Mouse (Mus musculus): ENCODE measurements around the gene Mvb12a. TPM values are rescaled to one million over a fixed set of nuclear protein-coding genes. Genes with fewer than 3 reads are reported as not detected.

Mvb12a gene
- polyA plus RNA-seq, 1 experiment from 2014 or later, result 60.7 TPM

DNA sequence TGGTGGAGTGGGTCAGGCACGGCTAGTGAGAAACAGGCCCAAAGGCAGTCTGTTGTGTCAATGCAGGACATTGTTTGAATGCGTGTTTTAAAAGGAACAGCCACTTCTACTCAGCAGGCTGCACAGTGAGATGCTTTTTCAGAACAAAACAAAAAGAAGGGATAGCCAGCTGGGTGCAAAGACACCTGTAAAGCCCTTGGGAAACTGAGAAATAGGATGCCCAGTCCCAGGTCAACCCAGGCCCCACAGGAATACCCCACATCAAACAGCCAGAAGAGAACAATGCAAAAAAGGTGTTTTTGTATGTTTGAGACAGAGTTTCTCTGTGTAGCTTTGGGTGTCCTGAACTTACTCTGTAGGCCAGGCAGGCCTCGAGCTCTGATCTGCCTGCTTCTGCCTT lies 46.0 kb downstream of the Mvb12a start:
- Histone ChIP-seq H3K27me3 (no peaks in the 10 kb centered on the region), H3K4me3 (no peak overlapping the region), H3K36me3 (peaks cover 36% of the 10 kb centered on the region), H3K4me2 (no peak overlapping the region), H3K9me3 (no peaks in the 10 kb centered on the region), H3K9ac (no peak overlapping the region), H3K27ac (replicated peaks) (no peak overlapping the region), H3K4me1 (replicated peaks) (peaks cover 25% of the 10 kb centered on the region)
- 66% methylated on average over 3 of the region's 3 CpGs for WGBS
- ATAC-seq (ENCODE audit: low read depth), result no peak

DNA sequence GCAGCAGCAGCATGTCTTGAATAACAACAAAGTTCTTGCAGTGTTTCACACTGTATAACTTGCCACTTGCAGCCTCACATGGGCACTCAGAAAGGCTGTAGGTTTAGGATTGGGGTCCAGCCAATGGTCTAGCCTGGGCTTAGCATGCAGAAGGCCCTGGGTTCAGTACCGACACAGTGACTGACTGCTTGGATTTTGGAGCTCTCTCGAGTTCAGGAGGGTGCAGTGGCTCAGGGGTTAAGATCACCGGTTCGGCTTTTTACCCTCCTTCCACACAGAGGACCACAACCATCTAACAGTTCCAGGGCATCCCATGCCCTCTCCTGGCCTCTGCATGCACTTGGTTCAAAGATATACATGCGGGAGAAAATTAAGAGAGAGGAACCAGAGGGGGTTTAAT lies 48.3 kb downstream of the Mvb12a start:
- H3K9ac ChIP-seq, result peak overlapping the region; percentile 92
- H3K9me3 ChIP-seq, result no peaks in the 10 kb centered on the region
- H3K36me3 ChIP-seq, result peaks cover 20% of the 10 kb centered on the region
- H3K4me1 ChIP-seq (replicated peaks), result peaks cover 35% of the 10 kb centered on the region
- peak overlapping the region; percentile 68 for H3K4me3 ChIP-seq
- peak overlapping the region; percentile 92 for H3K4me2 ChIP-seq
- 27% methylated on average over 5 of the region's 5 CpGs for WGBS
- peak overlapping the region; percentile 98 for H3K27ac ChIP-seq (replicated peaks)
- ATAC-seq (ENCODE audit: low read depth), result no peak
- H3K27me3 ChIP-seq, result no peaks in the 10 kb centered on the region

DNA sequence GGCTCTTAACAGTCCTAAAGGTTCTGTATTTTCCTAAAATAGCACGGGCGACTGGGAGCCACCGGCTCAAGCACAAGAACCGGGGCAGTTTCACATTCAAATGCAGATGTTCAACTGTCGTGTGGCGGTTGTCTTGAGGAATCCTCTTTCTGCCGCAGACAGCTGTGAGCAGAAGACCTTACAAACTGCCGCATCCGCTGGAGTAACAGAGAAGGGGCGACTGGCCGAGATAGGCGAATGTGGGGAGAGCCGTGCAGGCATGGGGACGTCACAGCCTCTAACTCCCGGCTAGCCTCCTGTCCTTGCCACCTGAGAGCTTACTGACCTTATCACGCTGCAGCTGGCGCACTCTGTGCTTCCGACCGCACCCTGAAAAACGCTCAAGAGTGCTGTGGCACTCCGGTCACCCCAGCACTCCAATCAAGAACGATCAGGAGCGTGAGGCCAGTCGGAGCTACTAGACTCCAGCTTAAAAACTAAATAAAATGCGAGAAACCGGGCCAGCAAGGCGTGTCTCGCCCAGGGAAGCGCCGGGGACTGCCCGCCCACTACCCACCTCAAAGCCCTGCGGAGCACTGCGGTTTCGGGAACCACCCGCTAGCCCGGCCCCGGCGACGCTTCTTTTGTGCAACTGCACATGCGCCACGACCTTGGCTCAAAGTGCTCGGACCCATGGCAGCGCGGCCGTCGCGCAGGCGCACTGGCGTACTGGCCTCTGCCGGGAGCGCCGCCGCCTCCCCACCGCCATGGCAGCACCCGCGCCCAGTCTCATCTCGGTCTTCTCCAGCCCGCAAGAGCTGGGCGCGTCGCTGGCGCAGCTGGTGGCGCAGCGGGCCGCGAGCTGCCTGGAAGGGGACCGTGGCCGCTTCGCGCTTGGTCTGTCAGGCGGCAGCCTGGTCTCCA lies 49.0 kb downstream of the Mvb12a start, which contains the start of gene Pgls:
TSS of gene Pgls (plus strand) at position 706 of the 903 bp plus-strand sequence.
- H3K36me3 ChIP-seq, result peaks cover 13% of the 10 kb centered on the region
- peaks cover 41% of the 10 kb centered on the region for H3K4me1 ChIP-seq (replicated peaks)
- under 1% methylated on average over 71 of the region's 71 CpGs for WGBS
- peak within 1 kb of the TSS; percentile 92 for H3K4me2 ChIP-seq
- H3K9me3 ChIP-seq, result no peaks in the 10 kb centered on the region
- H3K27me3 ChIP-seq, result no peaks in the 10 kb centered on the region
- peak within 1 kb of the TSS; percentile 98 for H3K27ac ChIP-seq (replicated peaks)
- H3K9ac ChIP-seq, result peak within 1 kb of the TSS; percentile 92
- ATAC-seq (ENCODE audit: low read depth), result peak; percentile 89
- H3K4me3 ChIP-seq, result peak within 1 kb of the TSS; percentile 68

DNA sequence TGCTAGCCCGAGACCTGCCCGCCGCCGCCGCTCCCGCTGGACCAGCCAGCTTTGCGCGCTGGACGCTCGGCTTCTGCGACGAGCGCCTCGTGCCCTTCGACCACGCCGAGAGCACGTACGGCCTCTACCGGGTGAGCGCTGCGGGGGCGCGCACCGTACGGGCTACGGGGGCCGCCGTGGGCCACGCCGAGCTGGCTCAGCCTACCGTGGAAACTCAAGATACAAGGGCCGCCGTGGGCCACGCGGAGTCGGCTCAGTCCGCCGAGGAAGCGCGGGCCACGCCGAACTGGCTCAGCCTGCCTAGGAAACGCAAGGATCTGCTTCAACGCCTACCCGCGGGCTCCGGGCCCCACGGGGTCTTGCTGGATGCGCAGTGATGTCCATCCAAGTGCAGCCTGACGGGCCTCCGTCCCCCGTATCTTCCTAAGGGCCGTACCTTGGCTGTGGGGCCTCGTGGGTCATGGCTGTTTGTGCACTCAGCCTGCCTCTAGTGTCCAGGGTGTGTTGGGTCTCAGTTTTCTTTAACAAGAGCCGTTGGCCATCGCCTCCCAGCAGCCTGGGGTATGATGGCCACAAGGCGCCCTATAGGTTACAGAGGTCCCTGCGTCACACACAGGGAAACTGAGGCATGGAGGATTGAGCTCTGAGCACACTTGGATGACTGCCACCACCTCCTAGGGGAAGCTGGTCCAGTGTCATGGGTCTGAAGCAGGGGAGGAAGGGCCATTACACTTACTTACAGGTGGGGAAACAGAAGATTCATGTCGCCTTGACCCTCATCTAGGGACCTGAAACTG lies 49.9 kb downstream of the Mvb12a start:
- peak overlapping the region; percentile 98 for H3K27ac ChIP-seq (replicated peaks)
- H3K36me3 ChIP-seq, result peaks cover 6% of the 10 kb centered on the region
- WGBS, result 5% methylated on average over 59 of the region's 60 CpGs
- H3K27me3 ChIP-seq, result no peaks in the 10 kb centered on the region
- peak overlapping the region; percentile 68 for H3K4me3 ChIP-seq
- no peaks in the 10 kb centered on the region for H3K9me3 ChIP-seq
- ATAC-seq (ENCODE audit: low read depth), result peak; percentile 72
- peak overlapping the region; percentile 92 for H3K4me2 ChIP-seq
- peak overlapping the region; percentile 92 for H3K9ac ChIP-seq
- H3K4me1 ChIP-seq (replicated peaks), result peaks cover 41% of the 10 kb centered on the region

DNA sequence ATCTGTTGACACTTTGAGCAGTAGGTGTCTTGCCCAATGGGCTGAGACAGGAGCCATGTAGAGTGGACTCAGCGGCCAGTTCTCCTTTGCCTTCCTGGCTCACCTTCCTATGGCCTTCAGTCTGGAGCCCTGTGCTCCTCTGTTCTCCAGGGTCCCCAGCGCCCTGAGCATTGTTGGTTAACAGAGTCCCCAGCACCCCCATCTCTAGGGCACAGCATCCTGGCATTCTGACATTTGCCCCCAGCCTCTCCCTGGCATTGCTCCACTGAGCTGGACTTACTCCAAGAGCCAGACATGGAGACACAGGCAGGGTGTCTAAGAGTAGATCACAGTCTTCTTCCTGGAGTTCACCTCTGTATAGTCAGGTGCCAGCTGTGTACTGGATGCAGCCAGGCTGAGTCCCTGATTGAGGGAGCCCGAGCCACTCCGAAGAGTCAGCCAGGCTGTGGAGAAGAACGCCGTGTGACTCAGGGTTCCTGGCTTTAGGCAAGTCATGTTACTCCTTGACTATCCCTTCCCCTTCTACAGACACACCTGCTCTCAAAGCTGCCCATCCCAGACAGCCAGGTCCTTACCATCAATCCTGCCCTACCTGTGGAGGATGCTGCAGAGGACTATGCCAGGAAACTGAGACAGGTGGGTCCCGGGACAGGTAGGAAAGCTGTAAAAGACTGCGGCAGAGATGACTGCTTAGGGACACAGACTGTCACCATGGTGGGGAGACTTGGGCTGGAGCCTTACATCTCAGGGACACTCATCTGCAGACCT lies 51.0 kb downstream of the Mvb12a start:
- peak overlapping the region; percentile 92 for H3K4me2 ChIP-seq
- H3K27ac ChIP-seq (replicated peaks), result no peak overlapping the region
- peak overlapping the region; percentile 27; the same call in 1 of the 2 replicates for H3K9ac ChIP-seq
- peaks cover 41% of the 10 kb centered on the region for H3K4me1 ChIP-seq (replicated peaks)
- H3K4me3 ChIP-seq, result no peak overlapping the region
- WGBS, result 95% methylated on average over 8 of the region's 8 CpGs
- ATAC-seq (ENCODE audit: low read depth), result no peak
- peaks cover 6% of the 10 kb centered on the region for H3K36me3 ChIP-seq
- no peaks in the 10 kb centered on the region for H3K27me3 ChIP-seq
- no peaks in the 10 kb centered on the region for H3K9me3 ChIP-seq

DNA sequence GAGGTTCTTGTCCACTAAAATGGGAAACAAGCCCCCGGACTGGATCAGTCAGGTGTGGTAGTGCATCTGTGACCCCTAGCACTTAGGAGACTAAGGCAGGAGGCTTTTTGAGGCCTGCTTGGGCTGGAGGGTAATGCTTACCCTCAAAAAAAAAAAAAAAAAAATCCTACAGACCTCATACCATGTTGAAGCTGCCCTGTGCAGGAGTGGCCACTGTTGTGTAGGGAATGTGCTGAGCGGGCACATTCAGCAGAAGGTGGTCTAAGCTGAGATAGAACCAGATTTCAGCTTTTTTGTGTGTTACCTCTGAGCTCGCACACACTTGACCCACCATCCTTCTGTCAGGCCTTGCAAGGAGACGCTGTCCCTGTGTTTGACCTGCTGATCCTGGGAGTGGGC lies 51.6 kb downstream of the Mvb12a start:
- H3K27me3 ChIP-seq, result peaks cover under 1% of the 10 kb centered on the region; the same call in 1 of the 2 replicates
- no peak overlapping the region for H3K27ac ChIP-seq (replicated peaks)
- ATAC-seq (ENCODE audit: low read depth), result no peak
- no peak overlapping the region for H3K4me2 ChIP-seq
- peaks cover 41% of the 10 kb centered on the region for H3K4me1 ChIP-seq (replicated peaks)
- H3K36me3 ChIP-seq, result peaks cover 11% of the 10 kb centered on the region
- 96% methylated on average over 4 of the region's 4 CpGs for WGBS
- no peak overlapping the region for H3K4me3 ChIP-seq
- H3K9ac ChIP-seq, result no peak overlapping the region
- H3K9me3 ChIP-seq, result no peaks in the 10 kb centered on the region

DNA sequence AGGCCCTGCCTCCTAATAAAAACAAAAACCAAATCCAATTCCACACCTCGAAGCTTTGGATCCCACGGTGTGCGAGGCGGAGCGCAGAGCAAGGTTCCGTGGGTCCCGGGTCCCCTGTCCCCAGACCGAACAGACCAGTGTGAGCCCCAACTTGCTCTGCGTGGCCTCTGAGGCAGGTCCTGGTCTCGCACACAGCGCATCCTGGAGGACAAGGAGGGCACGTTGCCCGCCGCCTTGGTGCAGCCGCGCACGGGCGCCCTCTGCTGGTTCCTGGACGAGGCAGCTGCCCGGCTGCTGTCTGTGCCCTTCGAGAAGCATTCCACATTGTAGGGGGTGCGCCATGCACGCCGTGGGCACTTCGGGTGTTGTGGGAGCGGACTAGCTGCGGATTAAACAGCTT lies 53.1 kb downstream of the Mvb12a start:
- H3K4me2 ChIP-seq, result 0 out of 2 replicates have a peak overlapping the region, but pooled peaks have one; percentile 6
- no peak overlapping the region for H3K27ac ChIP-seq (replicated peaks)
- 7% methylated on average over 27 of the region's 27 CpGs for WGBS
- ATAC-seq (ENCODE audit: low read depth), result peak; percentile 1; the same call in 1 of the 2 replicates
- peaks cover 16% of the 10 kb centered on the region for H3K27me3 ChIP-seq
- H3K9me3 ChIP-seq, result no peaks in the 10 kb centered on the region
- H3K9ac ChIP-seq, result 0 out of 2 replicates have a peak overlapping the region, but pooled peaks have one; percentile 41
- H3K36me3 ChIP-seq, result peaks cover 21% of the 10 kb centered on the region
- H3K4me1 ChIP-seq (replicated peaks), result peaks cover 36% of the 10 kb centered on the region
- no peak overlapping the region for H3K4me3 ChIP-seq

DNA sequence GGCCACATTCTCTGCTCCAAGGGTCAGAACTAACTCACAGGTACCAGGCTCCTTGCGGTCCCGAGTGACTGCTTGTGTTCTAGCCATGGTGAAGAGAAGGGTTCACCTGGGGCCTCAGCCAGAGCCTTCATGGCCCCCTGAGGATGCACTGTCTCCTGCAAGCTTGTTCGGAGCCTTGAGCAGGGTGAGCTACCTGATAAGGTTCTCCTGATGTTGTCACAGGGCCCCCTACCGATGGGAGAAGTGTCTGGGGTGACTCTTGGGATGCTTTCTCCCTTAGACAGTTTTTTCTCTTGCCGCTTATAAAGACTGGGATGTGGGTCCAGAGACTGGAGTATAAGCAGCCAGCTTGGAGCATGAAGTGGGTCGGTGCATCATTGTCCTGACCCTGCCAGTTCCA lies 53.7 kb downstream of the Mvb12a start:
- H3K4me3 ChIP-seq, result no peak overlapping the region
- no peak for ATAC-seq (ENCODE audit: low read depth)
- peaks cover 21% of the 10 kb centered on the region for H3K36me3 ChIP-seq
- 0 out of 2 replicates have a peak overlapping the region, but pooled peaks have one; percentile 41 for H3K9ac ChIP-seq
- H3K27me3 ChIP-seq, result peaks cover 21% of the 10 kb centered on the region
- 50% methylated on average over 6 of the region's 6 CpGs for WGBS
- no peak overlapping the region for H3K4me2 ChIP-seq
- no peak overlapping the region for H3K27ac ChIP-seq (replicated peaks)
- H3K9me3 ChIP-seq, result no peaks in the 10 kb centered on the region
- H3K4me1 ChIP-seq (replicated peaks), result peaks cover 30% of the 10 kb centered on the region

DNA sequence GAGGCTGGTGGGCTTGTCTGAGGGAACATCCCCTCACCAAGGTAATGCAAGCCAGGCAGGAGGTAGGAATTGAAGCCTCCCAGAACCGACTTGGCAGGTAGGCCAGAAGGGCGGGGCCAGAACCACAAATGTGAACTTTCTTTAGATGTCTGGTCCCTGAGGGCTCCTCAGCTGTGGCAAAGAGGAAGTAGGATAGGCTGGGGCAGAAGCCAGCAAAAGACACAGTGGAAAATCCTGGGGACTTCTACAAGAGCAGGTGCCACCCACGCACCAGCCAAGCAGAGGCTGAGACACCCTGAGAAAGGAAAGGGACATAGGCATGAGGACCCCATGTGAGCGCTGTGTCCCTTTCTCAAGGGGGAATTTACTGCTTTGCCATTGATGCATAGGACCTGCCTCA lies 54.1 kb downstream of the Mvb12a start:
- WGBS, result 82% methylated on average over 4 of the region's 4 CpGs
- no peak overlapping the region for H3K27ac ChIP-seq (replicated peaks)
- no peak overlapping the region for H3K4me2 ChIP-seq
- ATAC-seq (ENCODE audit: low read depth), result no peak
- no peaks in the 10 kb centered on the region for H3K9me3 ChIP-seq
- no peak overlapping the region for H3K4me3 ChIP-seq
- H3K4me1 ChIP-seq (replicated peaks), result peaks cover 30% of the 10 kb centered on the region
- H3K36me3 ChIP-seq, result peaks cover 21% of the 10 kb centered on the region
- H3K27me3 ChIP-seq, result peaks cover 25% of the 10 kb centered on the region
- no peak overlapping the region for H3K9ac ChIP-seq

DNA sequence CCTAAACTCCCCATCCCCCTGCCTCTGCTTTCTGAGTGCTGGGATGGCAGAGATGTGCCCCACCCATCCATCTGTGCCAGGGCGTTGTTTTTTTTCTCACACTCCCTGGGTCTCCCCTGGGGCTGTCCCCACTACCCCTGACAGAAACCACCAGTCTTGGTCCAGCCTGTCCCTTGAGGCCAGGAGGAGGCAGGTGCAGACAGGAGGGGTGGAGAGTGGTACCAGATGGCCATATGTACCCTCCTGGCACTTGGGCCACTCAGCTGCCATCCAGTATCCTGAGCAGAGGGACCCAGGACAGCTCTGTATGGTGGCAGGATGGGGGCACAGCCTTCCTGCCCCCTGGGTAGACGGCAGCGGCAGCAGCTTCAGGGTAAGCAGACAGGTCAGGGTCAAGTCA lies 54.7 kb downstream of the Mvb12a start, which contains the start of gene Fam129c:
TSS of gene Fam129c (plus strand) at position 198 of the 400 bp plus-strand sequence.
- WGBS, result 65% methylated on average over 3 of the region's 3 CpGs
- Histone ChIP-seq H3K4me2 (no peak within 1 kb of the TSS), H3K27ac (replicated peaks) (no peak within 1 kb of the TSS), H3K27me3 (peaks cover 31% of the 10 kb centered on the region), H3K4me3 (no peak within 1 kb of the TSS), H3K9me3 (no peaks in the 10 kb centered on the region), H3K36me3 (peaks cover 21% of the 10 kb centered on the region), H3K4me1 (replicated peaks) (peaks cover 36% of the 10 kb centered on the region), H3K9ac (peak within 1 kb of the TSS; percentile 41; the same call in 1 of the 2 replicates)
- no peak for ATAC-seq (ENCODE audit: low read depth)
